Mouse (Mus musculus) heart, adult 2 months (tissue): ENCODE data around the gene Rnase11. TPM values are rescaled to one million over a fixed set of nuclear protein-coding genes. Genes with fewer than 3 reads are reported as not detected.

Source experiments
- DNase-seq, 2 experiments: peaks; one replicate each; pipeline ENCODE4 v3.0.0; 2021
- H3K27ac ChIP-seq: fragments of 200-600 bp; 2 replicates; pipeline ENCODE4 v1.8.1; 2022
- H3K27me3 ChIP-seq: fragments of 200-500 bp; 2 replicates; pipeline ENCODE4 v1.6.1; 2012; ENCODE audit warnings: mild to moderate bottlenecking, low read length, inconsistent platforms, mixed read lengths; ENCODE audit not compliant: control insufficient read depth, insufficient read depth
- H3K36me3 ChIP-seq: fragments of 200-500 bp; 2 replicates; pipeline ENCODE4 v1.6.1; 2012; ENCODE audit warnings: low read length, inconsistent platforms; ENCODE audit not compliant: control insufficient read depth, insufficient read depth
- H3K4me1 ChIP-seq: fragments of 200-500 bp; 2 replicates; pipeline ENCODE4 v1.6.1; 2011; ENCODE audit warnings: low read length; ENCODE audit not compliant: control insufficient read depth, insufficient read depth
- H3K4me3 ChIP-seq: fragments of 200-600 bp; 2 replicates; pipeline ENCODE4 v1.8.1; 2022
- H3K79me2 ChIP-seq: fragments of 200-500 bp; replicated peaks from 2 replicates; pipeline ENCODE4 v1.6.1; 2012; ENCODE audit warnings: mild to moderate bottlenecking, inconsistent platforms, low read length, moderate library complexity, mixed read lengths; ENCODE audit not compliant: control insufficient read depth, insufficient read depth
- H3K9ac ChIP-seq: fragments of 200-500 bp; 2 replicates; pipeline ENCODE4 v1.6.1; 2012; ENCODE audit warnings: low read depth, mild to moderate bottlenecking, control low read depth, inconsistent platforms, low read length, mixed read lengths
- CTCF ChIP-seq: fragments of 200-600 bp; IDR thresholded peaks from 2 replicates; pipeline ENCODE4 v1.8.1; 2022; ENCODE audit warnings: antibody characterized with exemption, mild to moderate bottlenecking, moderate library complexity
- EP300 ChIP-seq: fragments of 200-500 bp; IDR thresholded peaks from 2 replicates; pipeline ENCODE4 v1.6.1; 2011; ENCODE audit warnings: low read depth, low read length, control low read depth; ENCODE audit not compliant: insufficient read depth
- POLR2A ChIP-seq: fragments of 200-500 bp; IDR thresholded peaks from 2 replicates; pipeline ENCODE4 v1.6.1; 2011; ENCODE audit warnings: mild to moderate bottlenecking, low read depth, low read length, control low read depth; ENCODE audit not compliant: insufficient read depth
- WGBS: fragments of 180-500 bp; shearing (Covaris S2); methylation state at CpG from one replicate; pipeline ENCODE4 v1.1.7; 2018; 5-methylcytosine and 5-hydroxymethylcytosine counted together
- intact Hi-C: fragments of 180-260 bp; cut with DNase I; formaldehyde crosslinking; loops from one replicate; pipeline ENCODE4 v1.15.1; 2025
- polyA plus RNA-seq: library from polyadenylated mRNA; depleted of rRNA; stranded (reverse); fragments of >200 nt; gene quantifications from 2 replicates; pipeline ENCODE4 v1.2.3, GENCODE M21; 2012
- total RNA-seq, 2 experiments: library from RNA; stranded (reverse); gene quantifications; 2 replicates each; pipeline ENCODE4 v1.2.3; 2021

Gene Rnase11
- total and polyA plus RNA-seq, 3 experiments = not detected

DNA sequence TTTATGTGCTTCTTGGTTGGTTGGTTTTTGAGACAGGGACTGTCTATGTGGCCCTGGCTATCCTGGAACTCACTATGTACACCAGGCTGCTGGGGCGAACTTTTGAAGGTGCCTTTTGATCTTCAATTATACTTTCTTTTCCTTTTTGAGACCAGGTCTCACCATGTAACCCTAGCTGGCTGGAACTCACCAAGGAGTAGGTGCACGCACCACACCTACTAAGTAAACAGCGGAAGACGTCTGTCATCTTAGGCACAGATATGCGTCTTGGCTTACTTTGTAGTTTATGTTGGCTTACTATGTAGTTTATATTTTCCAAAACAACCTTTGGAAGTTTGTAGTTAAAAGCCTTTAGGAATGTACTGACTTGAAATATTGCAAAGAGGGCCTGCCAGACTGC, 19.0 kb upstream of the Rnase11 start:
- intact Hi-C loops = no loop called here
- TF ChIP-seq CTCF (no peak), POLR2A (no peak), EP300 (no peak)
- Histone ChIP-seq H3K4me3 (no peak overlapping the region), H3K9ac (no peak overlapping the region), H3K4me1 (peaks cover 2% of the 10 kb centered on the region; the same call in 1 of the 2 replicates), H3K79me2 (no peaks in the 10 kb centered on the region), H3K27me3 (no peaks in the 10 kb centered on the region), H3K36me3 (no peaks in the 10 kb centered on the region), H3K27ac (no peak overlapping the region)
- 89% methylated on average over 5 of the region's 5 CpGs for WGBS
- DNase-seq = no peak

DNA sequence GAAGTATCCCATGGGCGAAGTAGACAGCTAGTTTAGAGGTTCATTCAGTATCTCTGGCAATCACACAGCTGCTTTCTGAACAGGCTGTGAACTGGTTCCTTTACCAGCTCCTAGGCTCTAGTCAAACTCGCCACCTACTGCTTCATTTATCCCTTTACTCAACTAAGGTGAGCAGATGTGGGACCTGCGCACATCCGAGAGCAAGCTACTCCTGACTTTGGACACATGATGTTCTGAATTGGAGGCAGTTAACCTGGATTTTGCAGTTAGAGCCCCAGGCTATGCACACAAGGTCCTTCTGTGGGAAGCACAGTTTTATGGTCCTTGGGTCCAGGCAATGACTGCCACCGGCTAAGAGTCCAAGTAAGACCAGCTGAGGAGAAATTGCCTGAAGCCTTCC, 10.8 kb upstream of the Rnase11 start:
- Histone ChIP-seq H3K4me3 (no peak overlapping the region), H3K36me3 (no peaks in the 10 kb centered on the region), H3K79me2 (no peaks in the 10 kb centered on the region), H3K4me1 (peaks cover 2% of the 10 kb centered on the region; the same call in 1 of the 2 replicates), H3K27ac (no peak overlapping the region), H3K27me3 (no peaks in the 10 kb centered on the region), H3K9ac (no peak overlapping the region)
- TF ChIP-seq EP300 (no peak), POLR2A (no peak), CTCF (no peak)
- 96% methylated on average over 5 of the region's 5 CpGs for WGBS
- no peak for DNase-seq
- intact Hi-C loops = loop anchor here (5.0 kb wide), 1 partner anchor 103 kb away; the partner anchor contains the start of gene Pnp2

GRCm38 (mm10) chr14:51057401-51057831, 7.5 kb upstream of the Rnase11 start, which contains the start of gene Rnase12:
Rnase12 (minus strand) TSS chr14:51057661.
- WGBS = 26% methylated on average over 9 of the region's 9 CpGs
- Histone ChIP-seq H3K4me3 (no peak within 1 kb of the TSS), H3K27ac (no peak within 1 kb of the TSS), H3K4me1 (no peaks in the 10 kb centered on the region), H3K79me2 (no peaks in the 10 kb centered on the region), H3K9ac (no peak within 1 kb of the TSS), H3K36me3 (no peaks in the 10 kb centered on the region), H3K27me3 (no peaks in the 10 kb centered on the region)
- DNase-seq = no peak
- TF ChIP-seq CTCF = no peak
- no peak for TF ChIP-seq EP300
- TF ChIP-seq POLR2A = no peak
- intact Hi-C loops = no loop called here

GRCm38 (mm10) chr14:51054243-51055237, 4.6 kb upstream of the Rnase11 start:
- no peaks in the 10 kb centered on the region for H3K4me1 ChIP-seq
- intact Hi-C loops = no loop called here
- whole genome bisulfite sequencing = 80% methylated on average over 13 of the region's 13 CpGs
- no peak overlapping the region for H3K27ac ChIP-seq
- TF ChIP-seq EP300 (no peak), POLR2A (no peak), CTCF (no peak)
- no peaks in the 10 kb centered on the region for H3K36me3 ChIP-seq
- H3K9ac ChIP-seq = no peak overlapping the region
- no peak overlapping the region for H3K4me3 ChIP-seq
- no peak for DNase-seq
- H3K27me3 ChIP-seq = no peaks in the 10 kb centered on the region
- no peaks in the 10 kb centered on the region for H3K79me2 ChIP-seq

GRCm38 (mm10) chr14:51053176-51053575, 3.2 kb upstream of the Rnase11 start:
- Histone ChIP-seq H3K4me3 (no peak overlapping the region), H3K27me3 (no peaks in the 10 kb centered on the region), H3K27ac (no peak overlapping the region), H3K9ac (no peak overlapping the region), H3K79me2 (no peaks in the 10 kb centered on the region), H3K4me1 (no peaks in the 10 kb centered on the region), H3K36me3 (no peaks in the 10 kb centered on the region)
- intact Hi-C loops = no loop called here
- TF ChIP-seq CTCF = no peak
- TF ChIP-seq POLR2A = no peak
- TF ChIP-seq EP300 = no peak
- 75% methylated on average over 5 of the region's 5 CpGs for WGBS
- DNase-seq = no peak

- WGBS = 56% methylated on average over 5 of the region's 5 CpGs
- H3K27me3 ChIP-seq = no peaks in the 10 kb centered on the region
- no peaks in the 10 kb centered on the region for H3K4me1 ChIP-seq
- H3K4me3 ChIP-seq = no peak overlapping the region
- no peaks in the 10 kb centered on the region for H3K36me3 ChIP-seq
- H3K27ac ChIP-seq = no peak overlapping the region
- intact Hi-C loops = loop anchor here (1.0 kb wide), 1 partner anchor 23 kb away; no protein-coding TSS in a partner anchor
- no peaks in the 10 kb centered on the region for H3K79me2 ChIP-seq
- TF ChIP-seq EP300 (no peak), CTCF (no peak), POLR2A (no peak)
- H3K9ac ChIP-seq = no peak overlapping the region
- DNase-seq = no peak
Observed at GRCm38 (mm10) chr14:51051941-51052340, 2.0 kb upstream of the Rnase11 start.
